Mouse (Mus musculus) gastrocnemius, postnatal 36 days (tissue): Measurements from ENCODE around the gene Smyd3. TPM values are rescaled to one million over a fixed set of nuclear protein-coding genes. Genes with fewer than 3 reads are reported as not detected.
"Not testable (repeated sequence)": the region's sequence is repeated elsewhere in the genome, so short reads cannot be mapped to it uniquely, and the experiment has no call there.

Experiments
- DNase-seq, 2 experiments: peaks; one replicate each; pipeline ENCODE4 v3.0.0; 2022
- intact Hi-C: fragments of 180-260 bp; cut with DNase I; formaldehyde crosslinking; loops from one replicate; pipeline ENCODE4 v1.15.1; 2025
- total RNA-seq, 2 experiments: library from RNA; stranded (reverse); gene quantifications; 2 replicates each; pipeline ENCODE4 v1.2.3; 2021

Smyd3 gene
- total RNA-seq, 2 experiments from 2014 or later: 3.4 to 4.6 TPM

DNA sequence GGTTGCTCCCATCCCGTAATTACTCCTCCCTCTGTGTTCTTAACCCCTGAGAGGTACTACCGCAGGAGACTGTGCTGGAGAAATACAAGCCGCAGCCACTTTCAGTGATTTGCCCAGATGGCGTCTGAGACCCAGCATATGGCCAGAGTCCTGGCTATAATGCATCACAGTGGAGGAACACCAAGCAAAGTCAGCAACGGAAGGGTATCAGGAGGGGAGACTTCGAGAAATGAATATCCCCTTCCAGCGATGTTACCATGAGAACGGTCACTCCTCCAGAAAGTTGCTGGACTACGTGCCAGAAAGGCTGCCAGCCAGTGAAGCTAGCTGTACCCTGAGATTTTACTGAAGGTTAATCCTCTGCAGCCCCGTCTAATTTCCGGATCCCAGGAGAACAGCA, 325.1 kb downstream of the Smyd3 start:
- intact Hi-C loops: no loop called here
- no peak for DNase-seq

DNA sequence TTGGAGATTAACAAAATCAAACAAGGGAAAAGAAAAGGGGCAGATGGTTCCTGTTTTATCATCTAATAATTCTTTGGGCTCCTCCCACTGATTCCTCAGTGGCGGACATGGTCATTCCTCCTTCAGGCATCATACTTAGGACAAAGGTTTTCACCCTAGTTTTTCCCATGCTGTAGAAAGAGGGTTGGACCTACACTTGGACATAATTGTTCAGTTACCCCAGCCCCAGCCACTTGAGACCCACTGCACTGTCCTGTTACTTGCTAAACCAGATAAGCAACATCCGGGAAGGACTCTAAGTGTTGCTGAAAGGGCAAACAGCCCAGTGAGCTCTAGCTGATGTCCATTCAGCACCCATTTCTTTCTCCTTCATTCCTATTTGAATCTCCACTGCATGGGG, 327.0 kb downstream of the Smyd3 start:
- intact Hi-C loops: no loop called here
- no peak for DNase-seq

DNA sequence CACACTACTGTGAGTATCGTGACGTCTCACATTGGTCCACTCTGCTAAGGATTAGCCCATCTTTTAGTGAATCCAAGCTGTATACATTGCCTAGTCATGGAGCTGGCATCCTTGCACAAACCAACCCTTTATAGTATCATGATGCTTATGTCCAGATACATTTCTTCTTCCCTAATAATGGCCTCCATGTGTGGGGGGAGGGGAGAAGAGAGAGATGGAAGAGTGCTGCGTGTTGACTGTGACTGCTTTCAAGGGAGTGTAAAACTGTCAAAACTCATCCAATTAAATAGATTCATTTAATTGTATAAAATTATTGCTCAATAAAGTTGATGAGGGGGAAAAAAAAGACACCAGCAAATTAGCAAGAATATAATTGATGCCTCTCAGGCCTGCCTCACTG, 330.7 kb downstream of the Smyd3 start:
- intact Hi-C loops: no loop called here
- no peak for DNase-seq

- intact Hi-C loops: no loop called here
- no peak for DNase-seq
Measured at GRCm38 (mm10) chr1:179184631-179185030, 333.2 kb downstream of the Smyd3 start.

DNA sequence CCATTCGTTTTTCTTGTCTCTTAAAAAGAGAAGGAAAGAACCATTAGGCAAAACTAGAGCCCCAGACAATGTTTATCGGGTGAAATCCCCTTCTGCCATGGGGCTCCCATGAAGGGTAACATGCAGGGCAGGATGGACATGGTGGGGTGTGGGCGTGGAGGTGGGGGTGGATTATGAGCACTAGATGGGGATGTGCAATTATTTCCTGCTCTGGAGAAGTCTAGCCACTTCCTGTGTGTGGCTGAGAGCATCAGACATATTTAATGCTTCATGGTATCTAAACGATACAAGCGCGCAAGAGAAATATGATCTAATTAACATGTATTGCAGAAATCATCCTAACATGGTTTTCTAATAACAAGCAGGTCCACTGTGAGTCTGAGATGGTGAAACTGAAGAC, 334.3 kb downstream of the Smyd3 start:
- no peak for DNase-seq
- intact Hi-C loops: no loop called here

DNA sequence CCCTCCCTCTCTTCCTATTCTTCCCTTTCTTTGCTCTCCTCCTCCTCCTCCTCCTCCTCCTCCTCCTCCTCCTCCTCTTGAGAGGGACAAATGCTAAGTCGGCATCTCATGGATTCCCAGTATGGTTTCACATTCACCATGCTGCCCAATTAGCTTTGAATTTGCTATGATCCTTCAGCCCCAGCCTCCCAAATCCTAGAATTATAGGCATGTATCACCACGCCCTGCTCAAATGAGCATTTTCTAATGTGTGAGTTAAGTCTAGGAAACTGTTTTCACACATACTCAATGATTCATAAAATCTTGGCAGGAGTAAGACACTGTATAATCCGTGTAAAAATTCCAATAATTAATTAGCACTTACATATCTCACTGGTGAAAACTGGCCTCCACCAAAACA, 337.3 kb downstream of the Smyd3 start:
- intact Hi-C loops: no loop called here
- DNase-seq: no peak

GRCm38 (mm10) chr1:179176861-179177658, 340.8 kb downstream of the Smyd3 start:
- intact Hi-C loops: no loop called here
- DNase-seq: no peak

GRCm38 (mm10) chr1:179174241-179174640, 343.6 kb downstream of the Smyd3 start:
- intact Hi-C loops: no loop called here
- no peak for DNase-seq

DNA sequence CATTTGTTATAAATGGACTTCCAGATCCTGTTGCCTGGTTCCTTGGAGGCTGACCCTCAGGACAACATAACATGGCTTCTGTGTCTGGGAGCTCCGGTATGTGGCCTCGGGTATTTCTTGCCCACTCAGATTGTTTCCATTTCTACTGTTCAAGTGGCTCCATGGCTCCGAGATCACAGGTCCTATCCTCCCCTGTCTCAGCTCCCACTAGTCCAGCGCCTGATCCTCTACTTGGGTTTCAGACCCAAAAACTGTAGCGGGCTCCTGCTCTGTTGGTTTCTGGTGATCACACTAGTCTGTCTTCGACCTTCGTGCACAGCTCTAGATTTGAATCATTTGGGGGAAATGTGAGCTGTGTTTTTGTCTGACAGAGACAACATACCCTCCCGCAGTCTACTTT, 347.3 kb downstream of the Smyd3 start:
- intact Hi-C loops: no loop called here

GRCm38 (mm10) chr1:179169749-179170148, 348.1 kb downstream of the Smyd3 start:
- intact Hi-C loops: no loop called here
- no peak for DNase-seq

More for the DNA sequence above, 347.3 kb downstream of the Smyd3 start:
- no peak for DNase-seq

- DNase-seq: no peak
- intact Hi-C loops: no loop called here
Measured at GRCm38 (mm10) chr1:179169161-179169560, 348.7 kb downstream of the Smyd3 start.

GRCm38 (mm10) chr1:179164219-179164618, 353.6 kb downstream of the Smyd3 start:
- DNase-seq, intact Hi-C loops: not testable (repeated sequence)

DNA sequence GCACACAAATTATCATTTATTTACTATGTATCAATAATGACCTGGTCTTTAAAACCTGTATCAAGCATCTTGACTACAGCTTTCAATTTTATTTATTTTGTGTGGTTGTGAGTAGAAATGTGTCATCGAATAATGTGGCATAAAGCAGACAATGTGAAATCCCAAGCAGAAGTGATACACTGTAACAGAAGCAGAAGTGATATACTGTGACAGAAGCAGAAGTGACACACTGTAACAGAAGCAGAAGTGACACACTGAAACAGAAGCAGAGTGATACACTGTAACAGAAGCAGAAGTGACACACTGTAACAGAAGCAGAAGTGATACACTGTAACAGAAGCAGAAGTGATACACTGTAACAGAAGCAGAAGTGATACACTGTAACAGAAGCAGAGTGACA, 355.1 kb downstream of the Smyd3 start:
- not testable (repeated sequence) for DNase-seq

GRCm38 (mm10) chr1:179161947-179162346, 355.9 kb downstream of the Smyd3 start:
- DNase-seq: no peak
- intact Hi-C loops: no loop called here

More for the DNA sequence above, 355.1 kb downstream of the Smyd3 start:
- intact Hi-C loops: not testable (repeated sequence)

DNA sequence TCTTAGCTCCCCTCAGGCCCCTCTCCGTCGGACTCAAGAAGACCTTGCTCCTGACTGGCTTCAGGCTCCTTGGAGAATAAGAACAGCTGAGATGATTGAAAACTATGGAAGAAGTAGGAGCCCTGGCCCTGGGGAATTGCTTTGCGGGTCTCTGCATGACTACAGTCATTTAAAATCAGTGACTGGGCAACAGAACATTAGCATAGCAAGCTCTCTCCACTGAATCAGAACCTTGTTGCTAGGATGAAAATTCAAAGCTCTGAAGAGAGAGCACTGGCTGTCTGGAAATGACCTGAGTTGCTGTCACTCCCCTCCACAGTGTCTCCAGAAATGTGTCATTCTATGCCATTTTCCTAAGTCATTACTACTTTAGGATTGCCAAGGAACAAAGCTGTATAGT, 357.1 kb downstream of the Smyd3 start:
- intact Hi-C loops: no loop called here
- DNase-seq: no peak

GRCm38 (mm10) chr1:179152376-179152775, 365.5 kb downstream of the Smyd3 start:
- intact Hi-C loops: no loop called here
- DNase-seq: no peak

GRCm38 (mm10) chr1:179151275-179151674, 366.6 kb downstream of the Smyd3 start:
- intact Hi-C loops: no loop called here
- no peak for DNase-seq

DNA sequence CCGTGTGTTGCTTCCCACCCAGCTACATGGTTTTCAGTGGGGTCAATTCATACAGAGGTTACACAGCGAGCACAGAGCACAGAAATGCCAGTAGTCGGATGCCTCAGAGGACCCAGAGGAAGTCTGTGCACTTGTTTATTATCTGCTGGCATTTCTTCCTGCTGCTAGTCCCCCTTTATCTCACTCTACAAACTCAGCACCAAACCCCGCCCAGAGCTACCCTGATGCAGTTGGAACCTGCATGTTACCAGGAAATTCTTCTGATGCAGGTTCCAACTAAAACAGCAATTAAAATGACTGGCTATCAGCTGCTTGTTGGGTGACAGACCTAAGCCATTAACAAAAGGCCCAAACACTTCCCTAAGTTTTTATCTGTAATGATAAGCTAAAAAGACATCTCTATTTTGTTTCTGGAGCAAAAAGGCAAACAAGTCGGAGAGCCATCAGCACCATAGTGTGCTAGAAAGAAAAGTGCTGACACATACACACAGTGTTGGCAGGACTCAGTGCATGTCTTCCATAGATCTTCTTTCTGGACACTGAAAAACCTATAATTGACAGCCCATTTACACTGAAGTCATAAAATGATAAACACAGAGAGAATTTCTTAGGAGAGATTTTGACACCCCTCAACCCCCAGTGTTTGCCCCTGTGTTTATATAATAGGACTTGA, 368.2 kb downstream of the Smyd3 start:
- intact Hi-C loops: loop anchor here (10.0 kb wide), 1 partner anchor 325 kb away; no protein-coding TSS in a partner anchor
- no peak for DNase-seq

DNA sequence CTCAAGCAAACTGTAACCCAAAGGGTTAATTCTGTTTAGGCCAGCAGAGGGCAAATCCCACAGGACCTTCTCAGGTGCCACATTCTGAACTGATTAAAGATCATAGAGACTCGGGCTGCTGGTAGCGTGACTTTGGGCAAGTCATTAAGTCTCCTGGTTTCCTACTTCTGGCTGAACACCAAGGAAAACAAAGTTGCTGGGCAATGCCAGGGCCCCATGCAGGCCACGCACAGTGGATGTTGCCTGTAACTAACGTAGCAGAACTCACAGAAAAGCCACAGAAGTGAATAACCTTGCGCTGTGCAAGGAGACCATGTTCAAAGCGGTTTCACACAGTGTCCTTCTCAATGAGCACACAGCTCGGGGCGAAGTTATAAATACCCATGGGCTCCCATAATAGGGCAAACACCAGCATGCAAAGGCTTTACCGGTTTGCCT, 371.1 kb downstream of the Smyd3 start:
- DNase-seq: no peak
- intact Hi-C loops: loop anchor here (10.0 kb wide), 1 partner anchor 328 kb away; no protein-coding TSS in a partner anchor

DNA sequence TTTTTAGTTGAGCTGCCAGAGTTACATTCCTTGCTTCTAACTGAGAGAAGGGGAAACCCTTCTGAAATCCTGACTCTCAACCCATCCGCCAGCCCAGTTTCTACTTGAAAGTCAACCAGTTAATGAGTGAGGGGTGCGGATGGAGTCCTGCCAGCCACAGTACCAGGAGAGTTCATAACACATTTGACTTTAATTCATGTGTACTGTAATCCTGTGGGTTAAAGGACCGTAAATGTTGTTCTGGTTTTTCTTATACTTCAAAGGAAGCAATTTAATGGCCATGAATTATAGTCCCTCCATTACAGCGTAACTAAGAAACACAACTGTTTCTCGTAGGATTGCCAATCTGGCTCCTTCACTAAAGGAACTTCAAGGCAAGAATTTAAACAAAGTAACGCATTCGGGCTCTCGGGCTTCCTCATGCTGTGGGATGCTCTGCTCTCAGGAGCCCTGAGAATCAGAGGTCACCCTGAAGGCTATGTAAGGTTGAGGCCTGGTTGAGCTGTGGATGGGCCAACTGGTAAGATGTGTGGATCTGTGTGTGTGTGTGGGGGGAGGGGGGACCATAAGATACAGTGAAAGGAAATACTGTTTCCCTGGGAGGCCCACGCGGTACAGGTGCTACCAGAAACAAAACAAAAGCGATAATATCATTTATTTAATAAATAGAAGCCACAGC, 374.5 kb downstream of the Smyd3 start:
- intact Hi-C loops: loop anchor here (10.0 kb wide), 1 partner anchor 332 kb away; no protein-coding TSS in a partner anchor
- no peak for DNase-seq

DNA sequence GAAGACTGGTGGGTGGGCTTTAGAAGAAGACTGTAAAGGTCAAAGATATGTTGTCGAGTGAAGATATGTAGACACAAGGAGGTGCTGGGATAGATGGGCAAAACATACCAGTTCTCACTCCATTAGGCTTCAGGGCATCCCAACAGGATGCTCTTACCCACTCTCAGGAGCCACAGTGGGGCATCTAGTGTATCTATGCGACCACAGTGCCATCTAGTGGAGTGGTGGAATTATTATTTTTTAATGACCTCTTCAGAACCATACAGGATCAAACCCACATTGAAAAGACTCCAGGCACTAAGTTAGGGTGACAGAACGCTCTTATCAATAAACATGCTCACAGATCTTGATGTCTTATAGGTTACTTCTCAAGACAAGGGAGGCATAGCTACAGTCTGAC, 375.7 kb downstream of the Smyd3 start:
- intact Hi-C loops: loop anchor here (1.0 to 10.0 kb wide), 2 partner anchors 333 to 612 kb away; no protein-coding TSS in a partner anchor
- DNase-seq: peak in 1 of 2 experiments; percentile 14
